Mouse (Mus musculus) activated CD4-positive, CD25-positive, alpha-beta regulatory T cell (primary cell): ENCODE results near the gene Shf. TPM values are rescaled to one million over a fixed set of nuclear protein-coding genes. Genes with fewer than 3 reads are reported as not detected.

ENCODE experiments used
- polyA plus RNA-seq, 2 experiments: library from polyadenylated mRNA; unstranded; fragments of 100-300 nt; shearing (Covaris generic); gene quantifications; one replicate each; pipeline ENCODE4 v1.2.1; 2017

The Shf gene
- 1 to 10 TPM; 4.6 to 6.4 TPM for polyA plus RNA-seq

GRCm38 (mm10) chr2:122368995-122369739, at the start of gene Shf:
Gene Shf, minus strand, starts transcription at chr2:122369162.

GRCm38 (mm10) chr2:122315372-122315771, 53.6 kb downstream of the Shf start, which contains the start of gene Duox1:
Gene Duox1, plus strand, starts transcription at chr2:122315672.

DNA sequence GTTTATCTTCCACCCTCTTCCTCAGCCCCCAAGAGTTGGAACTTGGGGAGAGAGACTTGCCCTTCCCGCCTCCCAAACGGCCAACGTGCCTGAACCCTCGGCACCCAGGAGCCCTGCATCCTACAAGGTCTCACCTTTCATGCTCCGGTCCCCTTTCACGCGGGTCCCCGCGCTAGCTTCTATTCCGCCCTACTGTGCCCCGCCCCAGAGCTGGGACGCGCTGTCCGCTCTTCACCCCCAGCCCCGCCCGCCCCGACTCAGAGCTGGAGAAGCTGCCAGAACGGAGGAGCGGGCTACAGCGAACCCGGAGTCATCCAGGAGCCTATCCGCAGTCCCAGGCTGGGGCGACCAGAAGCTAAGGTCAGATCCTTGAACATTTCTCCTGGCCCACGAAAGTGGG, 55.4 kb downstream of the Shf start, which contains the start of gene Duoxa1:
Gene Duoxa1, minus strand, starts transcription at position 195 of the 400 bp plus-strand sequence.

Other genes with a start within 250 kb of the Shf start
- gene B2m, start 221.5 kb downstream of the Shf start, polyA plus RNA-seq = over 10,000 TPM in 1 of 2 experiments, 1,000 to 10,000 TPM in 1; 7,428 to 10,506 TPM
- under 1 TPM; 0.30 to 0.60 TPM for gene Trim69, start 208.5 kb downstream of the Shf start, polyA plus RNA-seq
- 1 to 10 TPM in 1 of 2 experiments, under 1 TPM in 1; 0.63 to 6.6 TPM for gene Patl2, start 183.0 kb downstream of the Shf start, polyA plus RNA-seq
- gene Terb2, start 182.9 kb downstream of the Shf start, polyA plus RNA-seq = under 1 TPM in 1 of 2 experiments, not detected in 1; 0.50 TPM
- 1 to 10 TPM; 5.6 to 9.4 TPM for gene Sord, start 134.4 kb downstream of the Shf start, polyA plus RNA-seq
- not detected for gene Duox2, start 70.7 kb downstream of the Shf start, polyA plus RNA-seq
- gene Duoxa2, start 70.3 kb downstream of the Shf start, polyA plus RNA-seq = not detected
- not detected for gene Duoxa1, start 55.4 kb downstream of the Shf start, polyA plus RNA-seq
- gene Duox1, start 53.5 kb downstream of the Shf start, polyA plus RNA-seq = not detected
- gene Slc28a2, start 57.3 kb upstream of the Shf start, polyA plus RNA-seq = 100 to 1,000 TPM; 103 to 155 TPM
- 10 to 100 TPM in 1 of 2 experiments, 1 to 10 TPM in 1; 1.8 to 18.0 TPM for gene Gm14085, start 115.8 kb upstream of the Shf start, polyA plus RNA-seq
- gene Gatm, start 242.1 kb upstream of the Shf start, polyA plus RNA-seq = 1 to 10 TPM in 1 of 2 experiments, under 1 TPM in 1; 0.63 to 1.7 TPM